Mouse (Mus musculus) cerebellum, postnatal 4 days (tissue): Measurements from ENCODE around the gene Telo2.

Experiments used
- DNase-seq, 2 experiments: peaks; one replicate each; pipeline ENCODE4 v3.0.0; 2022; ENCODE audit warnings: low spot score in 2 of 2, mixed read lengths in 1 of 2

Gene Telo2

DNA sequence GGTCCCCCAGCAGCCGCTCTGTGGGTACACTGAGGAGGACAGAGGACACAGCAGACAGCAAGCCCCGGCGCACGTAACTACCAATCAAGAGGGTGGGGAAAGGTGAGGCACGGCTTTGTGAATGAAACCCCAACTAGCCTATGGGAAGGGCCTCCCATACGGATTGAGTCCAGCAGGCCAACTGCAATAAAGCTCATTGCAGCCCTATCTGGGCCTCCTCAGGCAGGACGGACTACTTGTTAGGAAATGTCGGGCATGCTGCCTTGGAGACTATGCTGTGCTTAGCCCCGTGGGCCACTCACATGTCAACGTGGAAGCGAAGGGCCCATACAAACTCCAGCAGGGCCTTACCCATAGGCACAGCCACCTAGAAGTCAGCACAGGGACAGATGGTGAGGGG lies 14.4 kb downstream of the Telo2 start:
- DNase-seq: no peak

DNA sequence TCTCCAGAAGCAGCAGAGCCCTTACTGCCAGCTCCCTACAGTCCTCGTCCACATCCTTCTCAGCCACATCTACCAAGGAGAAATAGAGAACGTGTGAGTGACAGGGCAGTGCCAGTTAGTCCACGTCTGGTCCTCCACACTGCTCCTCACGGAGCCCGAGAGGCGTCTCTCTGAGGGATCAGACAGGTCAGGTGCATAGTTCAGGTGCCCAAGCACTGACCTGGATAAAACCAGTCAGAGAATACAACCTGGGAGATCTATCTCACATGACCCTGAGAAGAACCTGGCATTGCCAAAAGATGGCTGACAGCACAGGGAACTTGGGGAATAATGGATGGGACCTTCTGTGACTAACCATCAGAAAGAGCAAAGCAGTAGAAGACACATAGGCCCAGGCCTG lies 15.7 kb downstream of the Telo2 start:
- DNase-seq: no peak

DNA sequence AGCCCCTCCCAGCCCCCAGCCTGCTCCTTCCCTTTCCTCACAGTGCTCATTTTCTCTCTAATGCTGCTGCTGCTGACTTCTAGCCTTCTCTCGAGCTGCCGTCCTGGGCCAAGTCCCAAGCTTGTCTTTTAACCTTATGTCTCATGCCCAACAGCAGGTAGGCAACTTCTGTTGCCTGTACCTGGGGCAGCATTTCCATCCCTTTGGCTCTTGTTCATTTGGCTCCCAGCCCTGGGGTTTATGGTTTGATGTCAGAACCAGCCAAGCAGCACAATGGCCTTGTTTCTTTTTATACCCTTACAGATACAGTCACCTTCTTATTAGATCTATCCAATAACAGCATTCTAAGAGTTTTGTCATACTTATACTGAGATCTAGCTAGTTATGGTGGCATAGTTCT lies 19.5 kb downstream of the Telo2 start:
- no peak for DNase-seq

DNA sequence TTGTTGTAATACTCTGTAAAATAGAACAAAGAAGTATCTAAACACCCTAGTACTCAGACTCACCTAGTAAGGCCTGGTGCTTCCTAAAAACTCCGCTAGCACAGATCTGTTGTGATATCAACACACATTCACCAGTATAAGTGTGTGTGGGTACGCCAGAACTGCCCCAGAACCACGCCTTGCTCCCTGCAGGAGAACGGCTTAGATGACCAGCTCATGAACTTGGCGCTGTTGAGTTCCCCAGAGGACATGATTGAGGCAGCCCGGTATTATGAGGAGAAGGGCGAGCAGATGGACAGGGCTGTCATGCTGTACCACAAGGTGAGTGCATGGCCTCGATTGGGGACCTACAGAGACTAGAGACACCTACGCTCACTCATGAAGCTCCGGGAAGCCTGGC lies 25.3 kb downstream of the Telo2 start:
- DNase-seq: no peak

DNA sequence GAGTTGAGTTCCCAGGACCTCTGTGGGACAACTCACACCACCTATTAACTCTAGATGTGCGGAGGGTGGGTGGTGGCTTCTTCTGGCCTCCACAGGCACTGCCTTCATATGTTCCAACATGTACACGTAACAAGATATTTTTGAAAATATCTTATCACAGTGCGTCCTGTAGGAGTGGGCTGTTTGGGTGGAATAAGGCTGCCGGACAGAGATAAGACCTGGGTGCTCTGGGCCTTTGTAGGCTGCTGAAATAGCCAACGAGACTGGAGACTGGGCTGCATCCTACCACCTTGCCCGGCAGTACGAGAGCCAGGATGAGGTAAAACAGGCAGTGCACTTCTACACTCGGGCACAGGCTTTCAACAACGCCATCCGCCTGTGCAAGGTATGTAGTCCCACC lies 26.6 kb downstream of the Telo2 start:
- no peak for DNase-seq

DNA sequence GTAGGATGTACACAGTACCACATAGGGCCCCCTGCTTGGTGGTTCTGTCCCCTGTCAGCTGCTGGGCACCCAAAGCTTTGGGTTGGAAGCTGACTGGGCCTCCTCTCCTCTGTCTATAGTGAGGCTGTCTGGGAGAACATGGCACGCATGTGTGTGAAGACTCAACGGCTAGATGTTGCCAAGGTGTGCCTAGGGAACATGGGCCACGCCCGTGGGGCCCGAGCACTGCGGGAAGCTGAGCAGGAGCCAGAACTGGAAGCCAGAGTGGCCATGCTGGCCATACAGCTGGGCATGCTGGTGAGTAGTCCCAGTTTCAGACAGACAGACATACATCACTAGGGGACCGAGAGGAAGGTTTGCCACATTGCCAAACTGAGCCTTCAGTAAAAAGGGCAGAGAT lies 29.0 kb downstream of the Telo2 start:
- no peak for DNase-seq

DNA sequence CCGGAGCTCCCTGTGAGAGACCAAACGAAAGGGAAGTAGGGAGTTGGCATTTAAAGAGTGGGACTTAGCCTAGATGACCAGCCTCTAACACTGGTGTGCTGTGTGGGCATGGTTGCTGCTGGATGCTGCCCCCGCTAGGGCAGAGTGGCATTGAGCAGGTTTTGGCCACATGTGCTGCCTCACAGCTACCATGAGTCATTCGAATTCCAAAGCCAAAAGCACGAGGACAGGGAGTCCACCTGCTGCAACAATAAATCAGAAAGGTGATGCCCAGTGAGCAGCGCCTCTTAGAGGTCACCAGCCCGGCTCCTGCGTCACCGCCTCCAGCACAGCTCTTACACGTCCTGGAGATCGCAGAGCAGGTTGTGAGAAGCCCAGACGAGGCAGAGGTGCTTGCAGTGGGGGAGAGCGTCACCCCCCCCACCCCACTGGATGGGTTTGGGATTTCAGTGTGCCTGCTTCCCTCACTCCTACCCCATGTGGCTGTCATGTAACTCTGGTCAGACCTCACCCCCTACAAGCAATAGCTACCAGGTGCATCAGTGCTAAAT lies 30.9 kb downstream of the Telo2 start:
- DNase-seq: no peak

DNA sequence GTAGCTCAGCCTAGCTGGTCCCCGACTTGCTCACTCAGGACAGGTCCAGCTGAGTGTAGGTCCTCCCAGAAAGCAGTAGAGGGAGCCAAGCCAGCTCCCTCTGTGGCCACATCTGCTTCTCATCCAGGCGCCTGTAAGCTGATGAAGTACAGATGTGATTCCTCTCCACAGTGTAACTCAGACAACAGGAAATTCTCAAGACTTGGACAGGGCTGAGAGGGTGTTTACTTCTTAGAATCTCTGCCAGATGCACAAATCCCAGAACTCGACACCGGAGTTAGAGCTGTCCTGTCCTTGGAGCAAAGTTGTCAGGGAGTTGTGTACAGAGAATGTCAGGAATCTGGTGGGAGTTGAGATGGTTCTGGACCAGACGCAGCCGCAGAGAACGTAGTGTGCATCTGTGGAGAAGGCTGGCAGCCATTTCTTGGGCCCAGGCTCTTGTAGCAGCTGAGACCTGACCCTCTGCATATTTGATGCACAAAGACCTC lies 32.3 kb downstream of the Telo2 start, which contains the start of gene Tmem204:
TSS of gene Tmem204 (minus strand) at position 148 of the 488 bp plus-strand sequence.
- no peak for DNase-seq

DNA sequence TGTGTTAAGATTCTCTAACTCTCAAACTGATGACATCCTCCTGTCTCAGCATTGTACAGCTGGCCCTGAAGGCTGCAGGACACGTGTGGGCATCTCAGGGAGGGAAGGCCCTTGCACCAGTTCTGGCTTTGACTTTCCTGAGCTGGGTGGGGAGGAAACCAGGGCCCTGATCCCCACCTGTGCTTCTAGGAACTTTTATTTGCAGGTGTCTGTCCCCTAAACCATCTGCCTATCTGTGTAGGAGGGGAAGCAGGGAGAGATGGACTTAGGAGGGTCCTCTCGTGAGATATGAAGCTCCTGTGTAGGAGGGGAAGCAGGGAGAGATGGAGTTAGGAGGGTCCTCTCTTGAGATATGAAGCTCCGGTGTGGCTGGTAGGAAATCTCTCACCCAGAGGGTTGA lies 32.9 kb downstream of the Telo2 start:
- no peak for DNase-seq

DNA sequence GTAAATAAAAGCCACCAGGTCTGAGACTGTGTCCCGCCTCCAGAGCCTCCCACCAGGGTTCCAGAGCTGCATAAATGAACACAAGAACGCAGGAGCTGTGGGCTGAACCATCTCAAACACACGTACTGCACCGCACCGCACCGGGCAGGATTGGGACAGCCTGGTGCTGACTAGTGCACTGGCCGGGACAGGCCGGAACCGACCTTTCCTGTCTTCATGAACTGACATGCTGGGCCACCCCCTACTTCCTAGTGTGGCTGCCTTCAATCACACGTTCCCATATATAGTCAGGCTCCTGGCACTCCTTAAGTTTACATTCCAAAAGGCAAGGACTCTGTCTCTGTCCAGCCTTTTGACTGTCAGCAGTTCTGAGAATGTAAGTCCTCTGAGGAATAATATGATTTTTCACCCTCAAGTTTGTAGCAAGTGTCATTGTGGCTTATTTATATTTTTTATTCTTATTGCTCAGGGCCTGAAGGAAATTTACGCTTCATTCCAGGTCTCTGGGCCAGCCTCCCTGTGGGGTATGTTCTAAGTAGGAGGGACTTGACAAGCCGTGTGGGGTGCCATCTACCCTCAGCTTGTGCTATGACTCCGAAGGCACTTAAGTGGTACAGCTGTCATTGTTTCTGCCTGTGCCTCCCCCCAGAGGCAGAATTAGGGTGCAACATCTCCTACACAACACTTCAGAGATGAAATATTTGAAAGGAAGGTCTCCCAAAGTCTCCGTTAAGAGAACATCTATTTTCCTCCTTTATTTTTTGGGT lies 33.5 kb downstream of the Telo2 start:
- DNase-seq: no peak

DNA sequence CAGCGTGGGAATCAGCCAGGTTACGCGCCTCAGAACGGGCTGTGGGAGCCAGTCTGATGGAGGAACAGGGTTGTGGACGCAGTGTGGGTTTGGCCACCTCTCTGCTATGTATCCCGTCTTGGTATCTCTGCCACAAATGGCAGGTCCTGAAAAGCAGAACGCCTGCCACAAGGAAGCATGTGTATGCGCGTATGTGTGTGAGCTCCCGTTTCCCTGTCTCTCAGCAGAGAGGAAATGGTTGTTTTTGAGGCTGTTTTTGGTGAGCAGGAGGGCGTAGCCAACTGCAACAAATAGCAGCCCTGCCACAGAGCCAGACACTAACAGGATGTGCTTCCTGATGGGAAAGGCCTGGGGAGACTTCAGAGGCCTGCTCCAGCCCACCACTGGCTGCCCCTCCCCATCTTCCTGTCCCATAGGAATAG lies 34.8 kb downstream of the Telo2 start:
- DNase-seq: no peak

DNA sequence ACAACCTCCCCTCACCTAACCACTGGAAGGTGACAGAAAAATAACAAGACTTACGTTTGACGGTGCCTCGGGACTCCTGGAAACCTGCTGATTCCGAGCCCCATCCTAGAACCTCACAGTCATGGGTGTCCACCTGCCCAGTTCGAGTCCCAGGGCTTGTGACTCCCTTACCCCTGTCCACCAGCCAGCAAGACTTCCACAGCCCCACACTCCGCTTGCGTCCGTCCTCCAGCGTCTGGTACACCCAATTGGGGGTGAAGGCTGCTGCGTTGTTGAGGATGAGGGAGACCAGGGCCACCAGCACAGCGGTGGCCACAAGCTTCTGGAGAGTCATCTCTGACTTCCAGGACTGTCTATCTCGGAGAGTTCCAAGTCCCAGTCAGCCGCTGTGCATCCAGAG lies 35.6 kb downstream of the Telo2 start:
- DNase-seq: no peak

DNA sequence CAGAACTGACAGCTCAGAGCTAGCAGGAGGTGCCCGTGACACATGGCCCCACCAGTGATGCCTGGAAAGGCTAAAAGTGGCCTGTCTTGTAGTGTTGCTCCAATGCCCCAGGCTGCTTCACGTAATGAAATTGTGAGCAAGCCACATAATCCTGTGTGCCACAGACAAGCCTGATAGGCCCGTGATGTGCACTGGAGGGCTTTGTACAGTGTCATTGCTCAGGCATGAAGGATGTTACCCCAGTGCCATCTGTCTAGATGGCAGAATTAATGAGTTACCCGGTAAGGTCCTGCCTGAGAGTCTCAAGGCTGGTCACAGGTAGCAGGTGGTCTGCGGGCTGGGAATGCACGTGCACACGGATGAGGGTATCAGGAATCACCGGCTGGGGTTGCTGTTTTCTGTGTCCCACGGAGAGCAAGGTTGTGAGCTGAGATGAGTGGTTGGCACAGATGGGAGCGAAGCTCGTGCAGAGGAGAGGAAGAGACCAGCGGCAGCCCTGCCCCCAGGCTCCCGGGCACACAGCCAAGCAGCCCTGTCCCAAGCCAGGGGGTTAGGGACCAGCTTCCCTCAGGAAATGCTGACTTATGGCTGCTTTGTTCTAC lies 37.9 kb downstream of the Telo2 start:
- peak; percentile 43 to 80 for DNase-seq

DNA sequence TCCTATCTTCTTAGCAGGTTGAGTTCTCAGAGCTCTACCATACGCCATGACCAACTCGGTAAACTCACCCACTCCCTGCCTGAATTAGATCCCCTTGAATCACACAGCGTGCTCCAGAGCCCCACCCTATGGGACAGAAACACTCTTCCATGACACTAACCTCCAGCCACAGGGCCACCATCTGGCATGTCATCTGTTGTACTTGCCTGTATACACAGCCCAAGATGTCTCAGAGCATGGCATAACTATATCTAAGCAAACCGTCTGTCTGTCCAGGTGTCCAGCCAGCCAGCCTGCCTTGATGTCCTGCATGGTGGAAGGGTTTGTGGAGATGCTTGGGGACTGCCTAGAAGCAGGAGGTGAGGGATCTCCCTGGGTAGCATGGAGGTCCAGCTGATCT lies 38.9 kb downstream of the Telo2 start:
- no peak for DNase-seq

DNA sequence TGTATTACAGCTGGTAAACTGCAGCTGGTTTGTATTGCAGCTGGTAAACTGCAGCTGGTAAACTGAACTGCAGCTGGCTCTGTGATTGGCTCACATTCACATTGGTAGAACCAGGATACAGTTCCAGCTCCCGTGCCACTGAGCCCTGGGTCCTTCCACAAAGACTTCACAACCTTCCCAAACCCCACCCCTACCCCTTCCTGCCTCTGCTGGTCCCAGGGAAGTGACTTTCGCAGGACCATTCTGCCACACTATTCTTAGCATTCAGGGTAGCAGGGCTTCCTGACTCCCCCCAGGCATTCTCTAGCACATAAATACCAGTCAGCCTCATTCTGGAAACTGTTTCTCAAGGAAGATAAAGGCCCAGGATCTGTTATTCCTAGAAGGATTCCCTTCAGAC lies 47.1 kb downstream of the Telo2 start:
- DNase-seq: no peak

DNA sequence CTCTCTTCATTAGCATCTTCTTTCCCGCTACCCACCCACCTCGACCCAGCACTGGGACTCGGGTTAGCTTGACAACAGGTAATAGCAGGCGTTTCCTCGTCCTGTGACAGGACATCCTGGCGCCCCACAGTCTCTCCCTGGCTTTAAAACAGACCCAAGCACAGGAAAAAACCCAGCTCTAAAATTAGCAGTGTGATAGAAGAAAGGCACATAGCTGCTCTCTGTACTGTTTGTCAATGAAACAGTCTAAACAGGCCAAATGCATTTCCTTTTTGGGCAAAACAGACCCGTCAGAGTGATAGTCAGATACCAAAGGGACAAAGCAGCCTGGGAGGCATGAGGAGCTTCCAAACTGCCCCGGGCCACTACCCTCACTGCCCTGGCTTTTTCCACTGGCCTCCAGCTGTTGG lies 48.3 kb downstream of the Telo2 start:
- DNase-seq: no peak

DNA sequence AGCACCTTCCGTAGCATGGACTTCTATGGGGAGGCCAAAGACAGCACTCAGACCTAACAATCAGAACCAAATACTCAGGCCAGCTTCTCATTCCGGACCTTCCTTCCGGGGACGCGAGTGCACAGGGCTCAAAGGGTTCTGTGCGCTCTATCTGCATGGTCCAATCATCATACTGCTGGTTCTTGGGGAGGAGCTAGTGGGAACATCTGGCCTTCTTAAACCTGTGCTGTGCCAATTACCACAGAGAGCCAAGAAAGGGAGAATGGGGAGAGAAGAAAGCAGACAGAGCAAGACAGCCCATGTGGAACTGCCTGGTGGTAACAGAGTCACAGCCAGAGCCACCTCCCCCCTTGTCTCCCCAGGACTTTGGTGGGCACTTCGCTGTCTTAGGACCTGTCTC lies 49.2 kb downstream of the Telo2 start:
- no peak for DNase-seq

DNA sequence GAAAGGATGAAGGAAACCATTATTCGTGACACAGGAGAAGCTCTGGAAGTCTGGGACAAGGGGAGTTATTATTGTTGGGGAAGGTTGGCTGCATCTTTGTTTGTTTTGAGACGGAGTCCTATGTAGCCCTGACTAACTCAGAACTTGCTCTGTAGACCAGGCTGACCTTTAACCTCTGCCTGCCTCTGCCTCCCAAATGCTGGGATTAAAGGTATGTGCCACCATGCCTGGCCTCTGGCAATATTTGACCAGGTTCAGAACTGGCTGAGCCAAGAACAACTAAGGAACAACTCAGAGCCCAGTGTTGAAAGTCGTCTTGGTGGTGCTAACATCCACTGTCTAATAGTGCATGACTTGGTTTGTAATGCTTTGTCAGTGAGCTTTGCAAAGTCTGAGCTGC lies 50.6 kb downstream of the Telo2 start:
- no peak for DNase-seq

DNA sequence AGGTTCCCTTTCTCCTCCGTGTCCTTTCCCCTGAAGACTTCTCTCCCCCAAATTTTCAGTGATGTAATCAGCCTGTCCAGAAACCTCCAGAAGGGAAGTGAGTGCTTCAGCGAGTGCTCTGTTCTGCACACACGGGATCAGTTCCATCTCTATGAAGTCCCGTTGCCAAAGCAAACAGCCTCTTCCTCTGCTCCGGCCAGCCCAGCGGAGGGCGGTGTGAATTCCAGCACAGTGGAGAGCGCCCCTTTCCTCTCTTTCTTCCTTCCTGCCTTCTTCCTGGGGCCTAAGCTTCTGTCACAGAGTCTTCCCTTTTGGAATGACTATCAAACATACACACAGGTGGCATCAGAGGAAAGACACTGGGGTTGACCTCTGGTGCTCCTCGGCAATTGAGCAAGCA lies 51.4 kb downstream of the Telo2 start:
- DNase-seq: no peak

DNA sequence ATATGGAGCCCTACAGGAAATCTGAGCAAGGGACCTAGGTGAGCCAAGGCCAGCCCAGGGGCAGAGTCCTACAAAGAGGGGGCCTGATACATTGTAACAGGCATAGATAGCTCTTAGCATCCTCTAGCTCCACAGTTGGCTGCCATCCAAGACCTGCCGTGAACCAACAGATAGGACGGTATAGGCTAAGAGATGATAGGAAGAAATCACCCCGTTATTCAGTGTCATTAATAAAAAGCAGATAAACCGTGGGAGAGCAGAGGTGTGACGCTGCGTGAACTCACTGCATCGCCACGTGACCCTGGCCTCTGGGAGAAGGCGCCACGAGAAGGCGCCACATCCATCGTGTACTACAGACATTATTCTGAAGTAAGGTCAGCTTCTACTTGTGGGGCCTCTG lies 51.9 kb downstream of the Telo2 start:
- peak in 1 of 2 experiments; percentile 14 for DNase-seq

DNA sequence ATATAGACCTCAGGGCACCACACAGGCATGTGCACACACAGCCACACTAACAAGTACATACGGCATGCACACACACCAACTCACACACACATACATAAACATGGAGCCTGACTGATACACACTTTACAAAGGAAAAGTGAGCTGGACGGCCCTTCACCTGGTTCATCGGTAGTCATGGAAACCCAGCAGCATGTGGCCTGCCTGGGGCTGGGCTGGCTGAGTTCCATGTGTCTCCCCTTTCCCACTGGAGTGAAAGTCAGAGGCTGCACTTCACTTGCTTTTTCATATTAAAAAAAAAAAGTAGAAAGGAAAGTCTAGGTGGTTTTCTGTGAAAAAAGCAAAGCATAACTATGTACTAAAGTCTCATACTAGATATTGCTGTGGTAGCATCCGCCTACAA lies 52.5 kb downstream of the Telo2 start:
- no peak for DNase-seq

DNA sequence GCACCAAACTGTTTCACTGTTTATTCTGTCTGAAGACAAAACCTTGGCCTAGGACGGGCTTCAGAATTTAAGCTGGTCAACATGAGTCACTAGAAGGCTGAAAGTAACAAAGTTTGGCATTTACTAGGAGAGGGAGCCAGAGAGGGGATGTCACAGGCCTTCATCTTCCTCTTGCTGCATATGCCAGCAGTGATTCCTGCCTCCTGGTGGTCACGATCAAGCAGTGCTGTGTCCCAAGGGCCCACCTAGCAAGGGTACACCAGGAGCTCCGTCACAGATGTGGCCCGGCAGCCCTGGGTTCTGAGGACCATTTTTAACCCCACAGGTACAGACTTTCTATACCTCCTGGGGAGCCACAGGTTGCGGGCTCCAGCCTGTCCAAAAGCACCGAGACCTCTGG lies 58.7 kb downstream of the Telo2 start:
- DNase-seq: no peak

DNA sequence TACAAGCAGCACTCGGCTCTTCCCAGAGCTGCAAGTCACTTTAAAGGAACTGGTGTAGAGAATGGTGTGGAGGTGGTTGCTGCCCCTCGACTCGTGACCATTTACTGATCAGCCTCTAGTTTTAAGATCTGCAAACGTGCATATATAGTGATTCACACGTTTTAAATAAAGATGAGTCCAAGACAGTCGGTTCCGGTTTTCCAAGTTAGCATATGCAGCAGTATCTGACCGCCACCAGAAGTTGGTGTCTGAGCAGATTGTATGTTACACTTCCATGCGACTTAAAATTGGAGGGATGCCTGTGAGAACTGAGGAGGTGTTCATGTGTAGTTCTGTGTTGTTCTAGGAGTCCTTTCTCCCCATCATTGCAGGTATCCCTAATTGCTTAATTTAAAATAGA lies 62.5 kb downstream of the Telo2 start:
- no peak for DNase-seq
